Mouse (Mus musculus): ENCODE data around the gene Gpr87.

- TF ChIP-seq GATA1 (IDR thresholded peaks at IDR 0.05; ENCODE audit: borderline replicate concordance, low read length), result no peak
- no peak for TF ChIP-seq FLI1 (IDR thresholded peaks at IDR 0.05; ENCODE audit: low read length)
Measured at GRCm38 (mm10) chr3:59155404-59155803, 39.5 kb downstream of the Gpr87 start.
